Mouse (Mus musculus) MEL (cell line): ENCODE measurements around the gene Atp13a3. TPM values are rescaled to one million over a fixed set of nuclear protein-coding genes. Genes with fewer than 3 reads are reported as not detected.
A peak's percentile ranks its signal among the peaks of the same experiment; 100 is the strongest.

ENCODE experiments used
- DNase-seq: peaks from one replicate; pipeline ENCODE4 v3.0.0; 2011; ENCODE audit warnings: low read depth, low spot score
- H3K27ac ChIP-seq: 2 replicates; pipeline ENCODE4 v1.5.1; 2012; ENCODE audit warnings: low read depth, mild to moderate bottlenecking, control low read depth, low read length, moderate library complexity; ENCODE audit not compliant: control insufficient read depth
- H3K27me3 ChIP-seq, 2 experiments: fragments of 150-350 bp in 1 of 2; sonication (generic) in 1 of 2; 2 replicates each; pipeline ENCODE4 v1.6.1; 2012; ENCODE audit warnings: low read length in 2 of 2, mild to moderate bottlenecking in 2 of 2, improper control_type of control experiment in 1 of 2, moderate library complexity in 1 of 2; ENCODE audit not compliant: insufficient read depth in 2 of 2, control insufficient read depth in 1 of 2
- H3K36me3 ChIP-seq, 2 experiments: 2 replicates each; pipeline ENCODE4 v1.6.1; 2012 to 2014; ENCODE audit warnings: low read length in 2 of 2, improper control_type of control experiment in 1 of 2, inconsistent platforms in 1 of 2, mild to moderate bottlenecking in 1 of 2; ENCODE audit not compliant: insufficient read depth in 2 of 2, control insufficient read depth in 1 of 2
- H3K4me1 ChIP-seq, 2 experiments: fragments of 150-350 bp in 1 of 2; sonication (generic) in 1 of 2; 2 replicates each; pipeline ENCODE4 v1.6.1; 2012; ENCODE audit warnings: low read length in 2 of 2, improper control_type of control experiment in 1 of 2, mild to moderate bottlenecking in 1 of 2; ENCODE audit not compliant: insufficient read depth in 2 of 2, control insufficient read depth in 1 of 2
- H3K4me3 ChIP-seq, 2 experiments: fragments of 150-350 bp in 1 of 2; sonication (generic) in 1 of 2; 2 replicates each; pipeline ENCODE4 v1.5.1; 2012; ENCODE audit warnings: low read depth in 2 of 2, low read length in 2 of 2, mild to moderate bottlenecking in 2 of 2, moderate library complexity in 2 of 2, control low read depth in 1 of 2, improper control_type of control experiment in 1 of 2; ENCODE audit not compliant: control insufficient read depth in 1 of 2, insufficient read depth in 1 of 2
- H3K79me2 ChIP-seq: 2 replicates; pipeline ENCODE4 v1.6.1; 2012; ENCODE audit warnings: mild to moderate bottlenecking, low read length, moderate library complexity; ENCODE audit not compliant: control insufficient read depth, poor library complexity, insufficient read depth
- H3K9ac ChIP-seq: 2 replicates; pipeline ENCODE4 v1.6.1; 2012; ENCODE audit warnings: low read depth, mild to moderate bottlenecking, control low read depth, low read length, moderate library complexity; ENCODE audit not compliant: control insufficient read depth, poor library complexity, severe bottlenecking
- H3K9me3 ChIP-seq: fragments of 150-350 bp; sonication (generic); replicated peaks from 2 replicates; pipeline ENCODE4 v1.6.1; 2012; ENCODE audit warnings: mild to moderate bottlenecking, low read length, improper control_type of control experiment, moderate library complexity; ENCODE audit not compliant: insufficient read depth
- BHLHE40 ChIP-seq: IDR thresholded peaks from 2 replicates; pipeline ENCODE4 v1.6.1; 2012; ENCODE audit warnings: low read depth, mild to moderate bottlenecking, inconsistent platforms, low read length, improper control_type of control experiment, borderline replicate concordance
- CHD1 ChIP-seq: IDR thresholded peaks from 2 replicates; pipeline ENCODE4 v1.6.1; 2012; ENCODE audit warnings: low read depth, mild to moderate bottlenecking, inconsistent platforms, low read length, improper control_type of control experiment
- CHD2 ChIP-seq: IDR thresholded peaks from 2 replicates; pipeline ENCODE4 v1.6.1; 2011; ENCODE audit warnings: low read length, improper control_type of control experiment
- CTCF ChIP-seq, 3 experiments: IDR thresholded peaks in 2 of 3; conservative IDR thresholded peaks in 1 of 3; 2 replicates each; pipeline ENCODE4 v1.5.1; 2011 to 2012; ENCODE audit warnings: low read length in 3 of 3, low read depth in 2 of 3, mild to moderate bottlenecking in 2 of 3, improper control_type of control experiment in 1 of 3, inconsistent platforms in 1 of 3, mixed read lengths in 1 of 3, moderate library complexity in 1 of 3; ENCODE audit not compliant: control insufficient read depth in 1 of 3, insufficient read depth in 1 of 3, poor library complexity in 1 of 3, severe bottlenecking in 1 of 3
- E2F4 ChIP-seq: IDR thresholded peaks from 2 replicates; pipeline ENCODE4 v1.6.1; 2011; ENCODE audit warnings: low read depth, low read length, improper control_type of control experiment, borderline replicate concordance
- ELF1 ChIP-seq: IDR thresholded peaks from 2 replicates; pipeline ENCODE4 v1.6.1; 2014; ENCODE audit warnings: low read depth, mild to moderate bottlenecking, inconsistent platforms, low read length, improper control_type of control experiment, moderate library complexity
- EP300 ChIP-seq, 2 experiments: IDR thresholded peaks; 2 replicates each; pipeline ENCODE4 v1.6.1; 2011; ENCODE audit warnings: improper control_type of control experiment in 2 of 2, low read length in 2 of 2, low read depth in 1 of 2, mild to moderate bottlenecking in 1 of 2
- GABPA ChIP-seq: IDR thresholded peaks from 2 replicates; pipeline ENCODE4 v1.6.1; 2012; ENCODE audit warnings: low read depth, mild to moderate bottlenecking, inconsistent platforms, low read length, improper control_type of control experiment, moderate library complexity
- GATA1 ChIP-seq: IDR thresholded peaks from 2 replicates; pipeline ENCODE4 v1.6.1; 2011; ENCODE audit warnings: low read depth, low read length, improper control_type of control experiment
- JUND ChIP-seq: IDR thresholded peaks from 2 replicates; pipeline ENCODE4 v1.6.1; 2011; ENCODE audit warnings: low read depth, mild to moderate bottlenecking, improper control_type of control experiment, low read length
- KAT2A ChIP-seq: conservative IDR thresholded peaks from 2 replicates; pipeline ENCODE4 v1.6.1; 2012; ENCODE audit warnings: low read depth, low read length, improper control_type of control experiment, inconsistent platforms
- MAFK ChIP-seq: IDR thresholded peaks from 2 replicates; pipeline ENCODE4 v1.6.1; 2011; ENCODE audit warnings: low read depth, mild to moderate bottlenecking, low read length, improper control_type of control experiment, borderline replicate concordance
- MEF2A ChIP-seq: IDR thresholded peaks from 2 replicates; pipeline ENCODE4 v1.6.1; 2014; ENCODE audit warnings: low read depth, mild to moderate bottlenecking, inconsistent platforms, low read length, improper control_type of control experiment; ENCODE audit not compliant: poor library complexity, insufficient replicate concordance, severe bottlenecking; ENCODE audit errors: extremely low read depth
- MYB ChIP-seq: IDR thresholded peaks from 2 replicates; pipeline ENCODE4 v1.6.1; 2011; ENCODE audit warnings: mild to moderate bottlenecking, low read depth, low read length, improper control_type of control experiment
- MYC ChIP-seq: IDR thresholded peaks from 2 replicates; pipeline ENCODE4 v1.6.1; 2011; ENCODE audit warnings: low read depth, mild to moderate bottlenecking, low read length, improper control_type of control experiment, moderate library complexity
- NELFE ChIP-seq: IDR thresholded peaks from 2 replicates; pipeline ENCODE4 v1.6.1; 2011; ENCODE audit warnings: low read depth, low read length, improper control_type of control experiment
- NRF1 ChIP-seq: IDR thresholded peaks from 2 replicates; pipeline ENCODE4 v1.6.1; 2014; ENCODE audit warnings: low read depth, mild to moderate bottlenecking, inconsistent platforms, low read length, improper control_type of control experiment, moderate library complexity; ENCODE audit not compliant: poor library complexity, insufficient read depth, severe bottlenecking
- POLR2A ChIP-seq, 2 experiments: IDR thresholded peaks; 2 replicates each; pipeline ENCODE4 v1.6.1; 2011 to 2012; ENCODE audit warnings: low read length in 2 of 2, mild to moderate bottlenecking in 2 of 2, control low read depth in 1 of 2, improper control_type of control experiment in 1 of 2, low read depth in 1 of 2, moderate library complexity in 1 of 2; ENCODE audit not compliant: control insufficient read depth in 1 of 2, insufficient read depth in 1 of 2, poor library complexity in 1 of 2
- POLR2AphosphoS2 ChIP-seq: IDR thresholded peaks from 2 replicates; pipeline ENCODE4 v1.6.1; 2011; ENCODE audit warnings: low read length, improper control_type of control experiment
- POLR2AphosphoS5 ChIP-seq: IDR thresholded peaks from 2 replicates; pipeline ENCODE4 v1.6.1; 2012; ENCODE audit warnings: low read depth, borderline replicate concordance, mild to moderate bottlenecking, inconsistent platforms, low read length, moderate library complexity, mixed read lengths
- RAD21 ChIP-seq: IDR thresholded peaks from 2 replicates; pipeline ENCODE4 v1.6.1; 2011; ENCODE audit warnings: mild to moderate bottlenecking, low read depth, low read length, improper control_type of control experiment
- RCOR1 ChIP-seq: IDR thresholded peaks from 2 replicates; pipeline ENCODE4 v1.6.1; 2012; ENCODE audit warnings: low read depth, mild to moderate bottlenecking, inconsistent platforms, low read length, improper control_type of control experiment
- TAL1 ChIP-seq: IDR thresholded peaks from 2 replicates; pipeline ENCODE4 v1.6.1; 2012; ENCODE audit warnings: mild to moderate bottlenecking, inconsistent platforms, low read length, moderate library complexity, mixed read lengths
- TBP ChIP-seq: IDR thresholded peaks from 2 replicates; pipeline ENCODE4 v1.8.0; 2011; ENCODE audit warnings: low read depth, low read length, improper control_type of control experiment
- TCF12 ChIP-seq: IDR thresholded peaks from 2 replicates; pipeline ENCODE4 v1.6.1; 2014; ENCODE audit warnings: low read depth, mild to moderate bottlenecking, inconsistent platforms, low read length, improper control_type of control experiment, moderate library complexity
- UBTF ChIP-seq: IDR thresholded peaks from 2 replicates; pipeline ENCODE4 v1.6.1; 2012; ENCODE audit warnings: low read depth, mild to moderate bottlenecking, inconsistent platforms, low read length, improper control_type of control experiment, moderate library complexity, borderline replicate concordance; ENCODE audit not compliant: insufficient read depth
- USF1 ChIP-seq: IDR thresholded peaks from 2 replicates; pipeline ENCODE4 v1.6.1; 2014; ENCODE audit warnings: low read depth, mild to moderate bottlenecking, inconsistent platforms, low read length, improper control_type of control experiment, moderate library complexity
- USF2 ChIP-seq, 2 experiments: IDR thresholded peaks; 2 replicates each; pipeline ENCODE4 v1.6.1; 2011 to 2012; ENCODE audit warnings: improper control_type of control experiment in 2 of 2, low read length in 2 of 2, borderline replicate concordance in 1 of 2, inconsistent platforms in 1 of 2, low read depth in 1 of 2, mild to moderate bottlenecking in 1 of 2; ENCODE audit not compliant: insufficient read depth in 1 of 2
- ZKSCAN1 ChIP-seq: IDR thresholded peaks from 2 replicates; pipeline ENCODE4 v1.6.1; 2012; ENCODE audit warnings: low read depth, mild to moderate bottlenecking, inconsistent platforms, low read length, improper control_type of control experiment, moderate library complexity
- ZNF384 ChIP-seq: IDR thresholded peaks from 2 replicates; pipeline ENCODE4 v1.6.1; 2012; ENCODE audit warnings: low read depth, mild to moderate bottlenecking, inconsistent platforms, low read length, improper control_type of control experiment
- polyA plus RNA-seq, 2 experiments: library from polyadenylated mRNA; stranded (reverse) in 1 of 2; unstranded in 1 of 2; fragments of >175 nt in 1 of 2; fragments of >200 nt in 1 of 2; gene quantifications; 2 replicates each; pipeline versions ENCODE4 v1.2.1 to v1.2.4; 2012; ENCODE audit warnings: low replicate concordance in 2 of 2, low read depth in 1 of 2; ENCODE audit not compliant: insufficient read length in 2 of 2, insufficient read depth in 1 of 2, missing spikeins in 1 of 2
- total RNA-seq: library from RNA; depleted of rRNA; stranded (reverse); fragments of 300-350 nt; gene quantifications from 2 replicates; pipeline ENCODE4 v1.2.3, GENCODE M21; 2012

Gene Atp13a3
- total and polyA plus RNA-seq, 3 experiments, result 93.3 to 120 (median 117) TPM

DNA sequence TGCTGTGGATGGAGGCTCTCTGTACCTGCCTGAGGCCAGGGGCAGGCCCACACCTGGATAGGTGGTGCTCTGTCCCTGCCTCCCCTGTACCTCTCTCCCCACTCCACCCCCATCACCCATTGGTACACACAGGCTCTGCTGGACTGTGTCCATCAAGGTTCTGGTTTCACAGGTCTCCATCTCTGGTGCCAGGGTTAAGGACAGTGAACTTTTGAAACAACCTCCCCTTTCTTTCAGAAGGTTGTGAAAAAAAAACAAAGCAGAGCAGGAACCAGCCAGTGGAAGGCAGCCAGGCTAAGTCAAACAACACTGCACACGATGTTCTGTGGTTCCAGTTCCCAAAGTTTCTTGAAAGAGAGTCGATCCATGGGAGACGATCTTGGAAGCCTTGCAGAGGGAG, 6.9 kb upstream of the Atp13a3 start:
- H3K79me2 ChIP-seq, result no peaks in the 10 kb centered on the region
- TF ChIP-seq CHD1 (no peak), USF1 (no peak), USF2 (IDR thresholded peaks at IDR 0.05; ENCODE audit: borderline replicate concordance in 1 of 2, insufficient read depth in 1 of 2, low read depth in 1 of 2, low read length in 2 of 2) (no peak), TAL1 (no peak), RAD21 (no peak), ZKSCAN1 (no peak), E2F4 (no peak), MEF2A (no peak), POLR2AphosphoS5 (no peak), MYC (no peak), MYB (no peak), GATA1 (no peak), CTCF (IDR thresholded peaks at IDR 0.05 in 2 of 3, conservative IDR thresholded peaks at IDR 0.05 in 1 of 3; ENCODE audit: control insufficient read depth in 1 of 3, insufficient read depth in 1 of 3, low read depth in 2 of 3, low read length in 3 of 3, poor library complexity in 1 of 3, severe bottlenecking in 1 of 3) (no peak)
- no peak overlapping the region for H3K4me3 ChIP-seq
- no peaks in the 10 kb centered on the region for H3K27me3 ChIP-seq
- no peak overlapping the region for H3K9ac ChIP-seq
- H3K4me1 ChIP-seq, result peaks cover 25 to 43% of the 10 kb centered on the region in 2 experiments
- H3K9me3 ChIP-seq, result no peaks in the 10 kb centered on the region
- DNase-seq, result no peak
- H3K36me3 ChIP-seq, result peaks cover 0 to 36% of the 10 kb centered on the region in 2 experiments; a peak in 2 of 4 replicates
- no peak overlapping the region for H3K27ac ChIP-seq

DNA sequence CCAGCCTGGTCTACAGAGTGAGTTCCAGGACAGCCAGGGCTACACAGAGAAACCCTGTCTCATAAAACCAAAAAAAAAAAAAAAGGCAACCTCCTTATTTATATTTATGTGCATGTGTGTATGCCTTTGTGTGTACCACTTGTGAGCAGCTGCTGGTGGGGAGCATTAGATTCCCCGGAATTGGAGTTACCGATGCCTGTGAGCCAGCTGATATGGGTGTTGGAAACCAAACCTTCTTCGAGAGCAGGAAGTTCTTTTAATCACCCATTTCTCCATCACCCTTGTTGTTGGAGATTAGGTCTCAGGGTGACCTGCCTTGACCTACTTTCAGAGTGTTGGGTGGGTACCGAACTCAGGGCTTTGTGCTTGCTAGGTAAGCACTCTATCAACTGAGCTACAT, 5.1 kb upstream of the Atp13a3 start:
- no peak overlapping the region for H3K4me3 ChIP-seq
- H3K79me2 ChIP-seq, result no peaks in the 10 kb centered on the region
- H3K36me3 ChIP-seq, result peaks cover 0 to 48% of the 10 kb centered on the region in 2 experiments; a peak in 2 of 4 replicates
- H3K4me1 ChIP-seq, result peaks cover 32 to 53% of the 10 kb centered on the region in 2 experiments
- H3K9ac ChIP-seq, result no peak overlapping the region
- no peaks in the 10 kb centered on the region for H3K27me3 ChIP-seq
- H3K9me3 ChIP-seq, result no peaks in the 10 kb centered on the region
- H3K27ac ChIP-seq, result peak overlapping the region; percentile 38
- peak; percentile 82 for DNase-seq
- no peak for TF ChIP-seq USF1
- peak; percentile 79 for TF ChIP-seq TAL1
- no peak for TF ChIP-seq POLR2AphosphoS2
- TF ChIP-seq POLR2A (IDR thresholded peaks at IDR 0.05; ENCODE audit: control insufficient read depth in 1 of 2, insufficient read depth in 1 of 2, low read depth in 1 of 2, low read length in 2 of 2, poor library complexity in 1 of 2), result no peak
- peak; percentile 87 to 93 for TF ChIP-seq EP300 (IDR thresholded peaks at IDR 0.05; ENCODE audit: low read depth in 1 of 2, low read length in 2 of 2)
- no peak for TF ChIP-seq TBP
- peak; percentile 94 for TF ChIP-seq TCF12
- TF ChIP-seq NELFE, result no peak
- TF ChIP-seq GATA1, result peak; percentile 83
- TF ChIP-seq CHD2, result no peak; the same call in 1 of the 2 replicates
- TF ChIP-seq CHD1, result no peak
- no peak for TF ChIP-seq UBTF
- TF ChIP-seq E2F4, result no peak
- peak; percentile 36; the same call in 1 of the 2 replicates for TF ChIP-seq MAFK
- TF ChIP-seq ZKSCAN1, result no peak
- TF ChIP-seq RAD21, result no peak
- peak; percentile 74 for TF ChIP-seq RCOR1
- no peak for TF ChIP-seq GABPA
- TF ChIP-seq BHLHE40, result 0 out of 2 replicates have a peak, but pooled peaks have one; percentile 26
- peak; percentile 81 for TF ChIP-seq ZNF384
- TF ChIP-seq ELF1, result 0 out of 2 replicates have a peak, but pooled peaks have one; percentile 16
- TF ChIP-seq KAT2A, result no peak
- TF ChIP-seq NRF1, result no peak
- no peak for TF ChIP-seq JUND
